Mouse (Mus musculus) left cerebral cortex, adult 8-10 months (tissue): ENCODE results near the gene Tmem204. TPM values are rescaled to one million over a fixed set of nuclear protein-coding genes. Genes with fewer than 3 reads are reported as not detected.

Experiments used
- DNase-seq, 2 experiments: peaks; one replicate each; pipeline ENCODE4 v3.0.0; 2022; ENCODE audit warnings: low spot score in 2 of 2
- total RNA-seq, 4 experiments: library from RNA; stranded (reverse); gene quantifications; 2 replicates each; pipeline ENCODE4 v1.2.4; 2022

Gene Tmem204
- total RNA-seq, 4 experiments from 2014 or later = 7.5 to 11.2 (median 10.6) TPM

DNA sequence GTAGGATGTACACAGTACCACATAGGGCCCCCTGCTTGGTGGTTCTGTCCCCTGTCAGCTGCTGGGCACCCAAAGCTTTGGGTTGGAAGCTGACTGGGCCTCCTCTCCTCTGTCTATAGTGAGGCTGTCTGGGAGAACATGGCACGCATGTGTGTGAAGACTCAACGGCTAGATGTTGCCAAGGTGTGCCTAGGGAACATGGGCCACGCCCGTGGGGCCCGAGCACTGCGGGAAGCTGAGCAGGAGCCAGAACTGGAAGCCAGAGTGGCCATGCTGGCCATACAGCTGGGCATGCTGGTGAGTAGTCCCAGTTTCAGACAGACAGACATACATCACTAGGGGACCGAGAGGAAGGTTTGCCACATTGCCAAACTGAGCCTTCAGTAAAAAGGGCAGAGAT, 3.3 kb upstream of the Tmem204 start:
- DNase-seq = no peak

GRCm38 (mm10) chr17:25084835-25085385, 1.5 kb upstream of the Tmem204 start:
- no peak for DNase-seq

GRCm38 (mm10) chr17:25082887-25083286, 504 bp downstream of the Tmem204 start:
- no peak for DNase-seq

DNA sequence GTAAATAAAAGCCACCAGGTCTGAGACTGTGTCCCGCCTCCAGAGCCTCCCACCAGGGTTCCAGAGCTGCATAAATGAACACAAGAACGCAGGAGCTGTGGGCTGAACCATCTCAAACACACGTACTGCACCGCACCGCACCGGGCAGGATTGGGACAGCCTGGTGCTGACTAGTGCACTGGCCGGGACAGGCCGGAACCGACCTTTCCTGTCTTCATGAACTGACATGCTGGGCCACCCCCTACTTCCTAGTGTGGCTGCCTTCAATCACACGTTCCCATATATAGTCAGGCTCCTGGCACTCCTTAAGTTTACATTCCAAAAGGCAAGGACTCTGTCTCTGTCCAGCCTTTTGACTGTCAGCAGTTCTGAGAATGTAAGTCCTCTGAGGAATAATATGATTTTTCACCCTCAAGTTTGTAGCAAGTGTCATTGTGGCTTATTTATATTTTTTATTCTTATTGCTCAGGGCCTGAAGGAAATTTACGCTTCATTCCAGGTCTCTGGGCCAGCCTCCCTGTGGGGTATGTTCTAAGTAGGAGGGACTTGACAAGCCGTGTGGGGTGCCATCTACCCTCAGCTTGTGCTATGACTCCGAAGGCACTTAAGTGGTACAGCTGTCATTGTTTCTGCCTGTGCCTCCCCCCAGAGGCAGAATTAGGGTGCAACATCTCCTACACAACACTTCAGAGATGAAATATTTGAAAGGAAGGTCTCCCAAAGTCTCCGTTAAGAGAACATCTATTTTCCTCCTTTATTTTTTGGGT, 1.1 kb downstream of the Tmem204 start:
- DNase-seq = no peak

DNA sequence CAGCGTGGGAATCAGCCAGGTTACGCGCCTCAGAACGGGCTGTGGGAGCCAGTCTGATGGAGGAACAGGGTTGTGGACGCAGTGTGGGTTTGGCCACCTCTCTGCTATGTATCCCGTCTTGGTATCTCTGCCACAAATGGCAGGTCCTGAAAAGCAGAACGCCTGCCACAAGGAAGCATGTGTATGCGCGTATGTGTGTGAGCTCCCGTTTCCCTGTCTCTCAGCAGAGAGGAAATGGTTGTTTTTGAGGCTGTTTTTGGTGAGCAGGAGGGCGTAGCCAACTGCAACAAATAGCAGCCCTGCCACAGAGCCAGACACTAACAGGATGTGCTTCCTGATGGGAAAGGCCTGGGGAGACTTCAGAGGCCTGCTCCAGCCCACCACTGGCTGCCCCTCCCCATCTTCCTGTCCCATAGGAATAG, 2.4 kb downstream of the Tmem204 start:
- no peak for DNase-seq

DNA sequence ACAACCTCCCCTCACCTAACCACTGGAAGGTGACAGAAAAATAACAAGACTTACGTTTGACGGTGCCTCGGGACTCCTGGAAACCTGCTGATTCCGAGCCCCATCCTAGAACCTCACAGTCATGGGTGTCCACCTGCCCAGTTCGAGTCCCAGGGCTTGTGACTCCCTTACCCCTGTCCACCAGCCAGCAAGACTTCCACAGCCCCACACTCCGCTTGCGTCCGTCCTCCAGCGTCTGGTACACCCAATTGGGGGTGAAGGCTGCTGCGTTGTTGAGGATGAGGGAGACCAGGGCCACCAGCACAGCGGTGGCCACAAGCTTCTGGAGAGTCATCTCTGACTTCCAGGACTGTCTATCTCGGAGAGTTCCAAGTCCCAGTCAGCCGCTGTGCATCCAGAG, 3.2 kb downstream of the Tmem204 start:
- DNase-seq = no peak

GRCm38 (mm10) chr17:25077771-25078372, 5.5 kb downstream of the Tmem204 start:
- peak in 1 of 2 experiments; percentile 27 for DNase-seq

DNA sequence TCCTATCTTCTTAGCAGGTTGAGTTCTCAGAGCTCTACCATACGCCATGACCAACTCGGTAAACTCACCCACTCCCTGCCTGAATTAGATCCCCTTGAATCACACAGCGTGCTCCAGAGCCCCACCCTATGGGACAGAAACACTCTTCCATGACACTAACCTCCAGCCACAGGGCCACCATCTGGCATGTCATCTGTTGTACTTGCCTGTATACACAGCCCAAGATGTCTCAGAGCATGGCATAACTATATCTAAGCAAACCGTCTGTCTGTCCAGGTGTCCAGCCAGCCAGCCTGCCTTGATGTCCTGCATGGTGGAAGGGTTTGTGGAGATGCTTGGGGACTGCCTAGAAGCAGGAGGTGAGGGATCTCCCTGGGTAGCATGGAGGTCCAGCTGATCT, 6.5 kb downstream of the Tmem204 start:
- DNase-seq = peak in 1 of 2 experiments; percentile 37

- no peak for DNase-seq
These were observed 14.7 kb downstream of the Tmem204 start for GRCm38 (mm10) chr17:25068690-25069089.

DNA sequence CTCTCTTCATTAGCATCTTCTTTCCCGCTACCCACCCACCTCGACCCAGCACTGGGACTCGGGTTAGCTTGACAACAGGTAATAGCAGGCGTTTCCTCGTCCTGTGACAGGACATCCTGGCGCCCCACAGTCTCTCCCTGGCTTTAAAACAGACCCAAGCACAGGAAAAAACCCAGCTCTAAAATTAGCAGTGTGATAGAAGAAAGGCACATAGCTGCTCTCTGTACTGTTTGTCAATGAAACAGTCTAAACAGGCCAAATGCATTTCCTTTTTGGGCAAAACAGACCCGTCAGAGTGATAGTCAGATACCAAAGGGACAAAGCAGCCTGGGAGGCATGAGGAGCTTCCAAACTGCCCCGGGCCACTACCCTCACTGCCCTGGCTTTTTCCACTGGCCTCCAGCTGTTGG, 15.9 kb downstream of the Tmem204 start:
- DNase-seq = no peak

DNA sequence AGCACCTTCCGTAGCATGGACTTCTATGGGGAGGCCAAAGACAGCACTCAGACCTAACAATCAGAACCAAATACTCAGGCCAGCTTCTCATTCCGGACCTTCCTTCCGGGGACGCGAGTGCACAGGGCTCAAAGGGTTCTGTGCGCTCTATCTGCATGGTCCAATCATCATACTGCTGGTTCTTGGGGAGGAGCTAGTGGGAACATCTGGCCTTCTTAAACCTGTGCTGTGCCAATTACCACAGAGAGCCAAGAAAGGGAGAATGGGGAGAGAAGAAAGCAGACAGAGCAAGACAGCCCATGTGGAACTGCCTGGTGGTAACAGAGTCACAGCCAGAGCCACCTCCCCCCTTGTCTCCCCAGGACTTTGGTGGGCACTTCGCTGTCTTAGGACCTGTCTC, 16.8 kb downstream of the Tmem204 start:
- DNase-seq = no peak

- no peak for DNase-seq
These were observed 18.2 kb downstream of the Tmem204 start for GRCm38 (mm10) chr17:25065189-25065588.

DNA sequence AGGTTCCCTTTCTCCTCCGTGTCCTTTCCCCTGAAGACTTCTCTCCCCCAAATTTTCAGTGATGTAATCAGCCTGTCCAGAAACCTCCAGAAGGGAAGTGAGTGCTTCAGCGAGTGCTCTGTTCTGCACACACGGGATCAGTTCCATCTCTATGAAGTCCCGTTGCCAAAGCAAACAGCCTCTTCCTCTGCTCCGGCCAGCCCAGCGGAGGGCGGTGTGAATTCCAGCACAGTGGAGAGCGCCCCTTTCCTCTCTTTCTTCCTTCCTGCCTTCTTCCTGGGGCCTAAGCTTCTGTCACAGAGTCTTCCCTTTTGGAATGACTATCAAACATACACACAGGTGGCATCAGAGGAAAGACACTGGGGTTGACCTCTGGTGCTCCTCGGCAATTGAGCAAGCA, 19.0 kb downstream of the Tmem204 start:
- DNase-seq = no peak

DNA sequence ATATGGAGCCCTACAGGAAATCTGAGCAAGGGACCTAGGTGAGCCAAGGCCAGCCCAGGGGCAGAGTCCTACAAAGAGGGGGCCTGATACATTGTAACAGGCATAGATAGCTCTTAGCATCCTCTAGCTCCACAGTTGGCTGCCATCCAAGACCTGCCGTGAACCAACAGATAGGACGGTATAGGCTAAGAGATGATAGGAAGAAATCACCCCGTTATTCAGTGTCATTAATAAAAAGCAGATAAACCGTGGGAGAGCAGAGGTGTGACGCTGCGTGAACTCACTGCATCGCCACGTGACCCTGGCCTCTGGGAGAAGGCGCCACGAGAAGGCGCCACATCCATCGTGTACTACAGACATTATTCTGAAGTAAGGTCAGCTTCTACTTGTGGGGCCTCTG, 19.5 kb downstream of the Tmem204 start:
- DNase-seq = no peak

GRCm38 (mm10) chr17:25063261-25063660, 20.1 kb downstream of the Tmem204 start:
- DNase-seq = no peak

DNA sequence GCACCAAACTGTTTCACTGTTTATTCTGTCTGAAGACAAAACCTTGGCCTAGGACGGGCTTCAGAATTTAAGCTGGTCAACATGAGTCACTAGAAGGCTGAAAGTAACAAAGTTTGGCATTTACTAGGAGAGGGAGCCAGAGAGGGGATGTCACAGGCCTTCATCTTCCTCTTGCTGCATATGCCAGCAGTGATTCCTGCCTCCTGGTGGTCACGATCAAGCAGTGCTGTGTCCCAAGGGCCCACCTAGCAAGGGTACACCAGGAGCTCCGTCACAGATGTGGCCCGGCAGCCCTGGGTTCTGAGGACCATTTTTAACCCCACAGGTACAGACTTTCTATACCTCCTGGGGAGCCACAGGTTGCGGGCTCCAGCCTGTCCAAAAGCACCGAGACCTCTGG, 26.4 kb downstream of the Tmem204 start:
- DNase-seq = no peak

GRCm38 (mm10) chr17:25053274-25053673, 30.1 kb downstream of the Tmem204 start:
- no peak for DNase-seq

GRCm38 (mm10) chr17:25047143-25047542, 36.2 kb downstream of the Tmem204 start:
- no peak for DNase-seq

DNA sequence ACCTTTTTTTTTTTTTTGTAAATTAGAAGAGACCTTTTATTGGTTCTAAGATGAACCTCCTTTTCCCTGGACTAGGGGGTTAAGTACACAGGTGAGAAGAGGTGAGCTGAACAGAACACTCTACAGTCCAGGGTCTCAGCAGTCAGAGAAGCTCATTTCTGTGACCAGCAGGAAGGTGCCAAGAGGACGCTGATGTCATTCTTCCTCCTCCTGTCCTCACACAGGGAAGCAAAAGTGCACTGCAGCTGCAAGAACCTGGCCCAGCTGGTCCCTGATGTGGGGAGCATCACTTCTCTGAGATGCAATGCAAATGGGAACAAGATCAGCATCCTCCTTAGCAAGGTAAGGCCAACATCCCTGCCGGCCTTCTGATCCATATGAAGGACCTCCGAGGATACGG, 38.1 kb downstream of the Tmem204 start:
- DNase-seq = no peak

- DNase-seq = no peak
These were observed 38.5 kb downstream of the Tmem204 start for GRCm38 (mm10) chr17:25044879-25045278.

DNA sequence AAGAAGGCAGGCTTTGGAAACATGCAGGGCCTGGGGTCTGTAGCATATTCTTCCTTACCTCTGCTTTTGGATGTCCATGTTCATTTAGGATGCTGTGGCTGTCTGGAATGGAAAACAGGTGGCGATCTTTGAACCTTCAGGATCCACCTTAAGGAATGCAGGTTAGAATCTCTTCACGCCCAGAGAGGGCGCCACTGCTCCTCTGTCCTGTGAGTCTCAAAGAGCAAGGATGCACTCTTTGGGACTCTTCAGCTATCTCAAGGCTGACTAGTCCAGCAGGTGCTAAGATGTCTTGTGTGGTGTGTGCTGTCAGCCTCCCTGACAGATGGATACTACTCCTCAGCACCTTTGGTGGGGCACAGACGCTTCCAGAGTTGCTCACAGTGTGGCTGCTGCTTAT, 47.2 kb downstream of the Tmem204 start:
- DNase-seq = no peak

DNA sequence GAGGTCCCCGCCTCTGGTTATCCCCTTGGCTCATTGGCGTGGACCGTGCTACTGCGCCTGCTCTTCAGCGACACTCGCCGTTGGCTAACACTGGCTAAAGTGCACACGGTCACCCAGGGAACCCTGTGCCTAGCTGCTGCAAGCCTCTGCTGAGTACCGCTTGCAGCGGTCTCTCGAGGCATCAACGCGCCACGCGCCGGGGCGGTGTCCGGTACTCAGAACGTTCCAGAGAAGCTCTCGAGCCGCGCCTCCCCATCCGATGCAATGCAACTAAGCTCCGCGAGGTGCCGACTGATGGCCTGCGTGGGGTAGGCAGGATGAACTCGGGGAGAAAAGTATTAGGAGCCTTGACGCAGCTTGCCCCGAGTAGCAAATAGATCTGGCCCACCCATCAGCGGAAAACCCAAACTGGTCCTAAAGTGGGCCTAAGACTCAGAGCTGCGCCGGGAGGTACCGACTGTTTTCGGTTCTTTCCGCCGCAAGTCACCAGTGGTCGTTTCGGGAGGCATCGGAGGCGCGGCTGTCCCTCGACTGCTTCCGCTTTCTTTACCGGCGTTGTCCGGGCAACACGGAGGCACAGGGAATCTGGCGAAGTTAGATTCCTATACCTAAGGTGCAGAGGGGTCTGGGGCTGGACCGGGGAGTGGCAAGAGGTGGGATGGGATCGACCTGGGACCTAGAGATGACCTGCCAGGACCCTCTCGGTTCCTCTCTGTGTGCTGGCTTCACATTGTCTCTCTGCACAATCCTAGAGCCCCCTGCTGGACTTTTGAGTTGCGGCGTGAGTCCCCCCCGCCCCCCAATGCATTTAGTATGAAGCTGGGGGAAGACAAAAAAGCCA, 66.9 kb downstream of the Tmem204 start:
- DNase-seq = peak; percentile 57 to 66
